Mouse (Mus musculus): Measurements from ENCODE around the gene Tcf12. TPM values are rescaled to one million over a fixed set of nuclear protein-coding genes. Genes with fewer than 3 reads are reported as not detected.

Gene Tcf12
- polyA plus RNA-seq, 1 experiment from 2014 or later: 43.6 TPM

DNA sequence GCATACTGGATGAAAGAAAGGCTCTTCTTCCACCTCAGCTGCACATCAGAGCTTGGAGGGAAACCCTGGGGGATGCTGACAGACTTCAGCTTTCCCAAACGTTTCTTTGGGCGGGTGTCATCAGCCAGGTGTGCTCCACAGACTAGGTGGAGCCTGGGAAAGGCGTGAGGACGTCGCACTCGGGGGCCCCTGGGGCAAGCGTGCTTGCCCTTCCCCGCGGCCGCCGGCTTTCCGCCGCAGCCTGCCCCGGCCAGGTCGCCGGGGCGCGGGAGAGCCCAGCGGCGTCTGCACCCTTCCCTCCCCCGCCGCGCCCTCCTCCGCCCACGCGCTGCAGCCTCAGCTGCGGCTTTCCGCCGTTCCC is 21.0 kb upstream of the Tcf12 start:
- no peak for ATAC-seq
- Histone ChIP-seq H3K9me3 (replicated peaks; ENCODE audit: control insufficient read depth, low read length, poor library complexity, severe bottlenecking) (no peaks in the 10 kb centered on the region), H3K27ac (ENCODE audit: low read length) (peak overlapping the region; percentile 92), H3K4me2 (ENCODE audit: low read length) (peak overlapping the region; percentile 91), H3K36me3 (ENCODE audit: control insufficient read depth, insufficient read depth, low read length) (no peaks in the 10 kb centered on the region), H3K9ac (ENCODE audit: low read depth, low read length) (peak overlapping the region; percentile 94), H3K27me3 (ENCODE audit: control insufficient read depth, insufficient read depth, low read depth, low read length) (no peaks in the 10 kb centered on the region), H3K4me1 (ENCODE audit: control insufficient read depth, insufficient read depth, low read length) (peaks cover 12% of the 10 kb centered on the region), H3K4me3 (ENCODE audit: low read depth, low read length) (peak overlapping the region; percentile 81)
- WGBS: 0% methylated on average over 27 of the region's 29 CpGs

DNA sequence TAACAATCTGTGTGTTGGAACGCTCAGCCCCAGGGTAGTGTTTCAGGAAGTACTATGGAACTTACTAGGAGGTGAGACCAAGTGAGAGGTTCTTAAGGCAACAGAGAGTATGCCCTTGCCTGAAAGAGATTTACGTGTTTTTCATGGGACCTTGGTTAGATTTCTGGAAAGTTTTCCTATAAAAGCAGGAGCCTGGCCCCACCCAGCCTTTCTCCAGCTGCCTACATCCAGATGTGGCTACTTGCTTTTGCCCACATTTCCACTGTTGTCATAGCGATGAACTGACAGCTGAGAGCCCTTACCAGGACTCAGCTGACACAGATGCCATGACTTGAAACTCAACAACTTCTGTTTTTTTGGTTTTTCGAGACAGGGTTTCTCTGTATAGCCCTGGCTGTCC is 18.2 kb upstream of the Tcf12 start:
- H3K9me3 ChIP-seq (replicated peaks; ENCODE audit: control insufficient read depth, low read length, poor library complexity, severe bottlenecking): no peaks in the 10 kb centered on the region
- H3K4me1 ChIP-seq (ENCODE audit: control insufficient read depth, insufficient read depth, low read length): peaks cover 12% of the 10 kb centered on the region
- H3K4me2 ChIP-seq (ENCODE audit: low read length): no peak overlapping the region
- H3K9ac ChIP-seq (ENCODE audit: low read depth, low read length): no peak overlapping the region
- H3K27ac ChIP-seq (ENCODE audit: low read length): no peak overlapping the region
- no peaks in the 10 kb centered on the region for H3K27me3 ChIP-seq (ENCODE audit: control insufficient read depth, insufficient read depth, low read depth, low read length)
- 91% methylated on average over 4 of the region's 4 CpGs for WGBS
- ATAC-seq: no peak
- no peaks in the 10 kb centered on the region for H3K36me3 ChIP-seq (ENCODE audit: control insufficient read depth, insufficient read depth, low read length)
- no peak overlapping the region for H3K4me3 ChIP-seq (ENCODE audit: low read depth, low read length)

DNA sequence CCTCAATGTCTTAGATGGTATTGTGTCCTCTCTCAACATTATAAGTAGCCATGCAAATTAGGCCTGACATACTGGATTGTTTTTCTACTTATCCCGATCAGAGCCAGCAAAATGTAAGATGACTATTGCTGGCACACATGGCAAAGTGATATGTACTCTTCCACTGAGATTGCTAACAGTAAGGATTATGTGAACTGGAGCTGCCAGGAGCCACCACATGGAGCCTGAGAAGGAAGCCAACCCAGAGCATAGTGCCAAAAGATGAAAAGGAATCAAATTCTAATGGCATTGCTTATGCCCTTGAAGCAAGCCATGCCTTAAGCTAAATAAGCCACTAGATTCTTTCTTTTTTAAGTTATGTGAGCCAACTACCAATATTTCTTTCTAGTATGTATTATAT is 13.8 kb upstream of the Tcf12 start:
- no peak overlapping the region for H3K27ac ChIP-seq (ENCODE audit: low read length)
- H3K4me3 ChIP-seq (ENCODE audit: low read depth, low read length): no peak overlapping the region
- H3K9me3 ChIP-seq (replicated peaks; ENCODE audit: control insufficient read depth, low read length, poor library complexity, severe bottlenecking): no peaks in the 10 kb centered on the region
- ATAC-seq: no peak
- 86% methylated on average over 1 of the region's 1 CpGs for WGBS
- no peak overlapping the region for H3K9ac ChIP-seq (ENCODE audit: low read depth, low read length)
- H3K27me3 ChIP-seq (ENCODE audit: control insufficient read depth, insufficient read depth, low read depth, low read length): no peaks in the 10 kb centered on the region
- H3K4me2 ChIP-seq (ENCODE audit: low read length): no peak overlapping the region
- no peaks in the 10 kb centered on the region for H3K36me3 ChIP-seq (ENCODE audit: control insufficient read depth, insufficient read depth, low read length)
- no peaks in the 10 kb centered on the region for H3K4me1 ChIP-seq (ENCODE audit: control insufficient read depth, insufficient read depth, low read length)

DNA sequence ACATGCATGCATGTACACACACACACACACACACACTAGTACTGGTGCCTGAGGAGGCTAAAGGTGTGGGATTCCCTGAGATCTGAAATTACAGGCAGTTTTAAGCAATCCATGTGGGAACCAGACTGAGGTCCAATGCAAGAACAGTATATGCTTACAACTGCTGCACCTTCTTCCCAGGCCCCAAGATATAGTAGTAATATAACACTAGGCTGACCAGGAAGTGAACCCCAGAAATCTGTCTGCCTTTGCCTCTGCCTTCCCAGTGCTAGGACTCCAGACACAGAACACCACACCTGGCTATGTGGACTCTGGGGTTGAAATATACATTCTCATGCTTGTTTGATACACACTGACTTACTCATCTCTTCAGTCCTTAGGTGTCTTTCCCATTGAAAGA is 6.8 kb upstream of the Tcf12 start:
- no peak overlapping the region for H3K4me3 ChIP-seq (ENCODE audit: low read depth, low read length)
- H3K9me3 ChIP-seq (replicated peaks; ENCODE audit: control insufficient read depth, low read length, poor library complexity, severe bottlenecking): no peaks in the 10 kb centered on the region
- no peaks in the 10 kb centered on the region for H3K36me3 ChIP-seq (ENCODE audit: control insufficient read depth, insufficient read depth, low read length)
- no peak for ATAC-seq
- H3K27ac ChIP-seq (ENCODE audit: low read length): no peak overlapping the region
- no peaks in the 10 kb centered on the region for H3K4me1 ChIP-seq (ENCODE audit: control insufficient read depth, insufficient read depth, low read length)
- no peak overlapping the region for H3K9ac ChIP-seq (ENCODE audit: low read depth, low read length)
- no peaks in the 10 kb centered on the region for H3K27me3 ChIP-seq (ENCODE audit: control insufficient read depth, insufficient read depth, low read depth, low read length)
- no peak overlapping the region for H3K4me2 ChIP-seq (ENCODE audit: low read length)

DNA sequence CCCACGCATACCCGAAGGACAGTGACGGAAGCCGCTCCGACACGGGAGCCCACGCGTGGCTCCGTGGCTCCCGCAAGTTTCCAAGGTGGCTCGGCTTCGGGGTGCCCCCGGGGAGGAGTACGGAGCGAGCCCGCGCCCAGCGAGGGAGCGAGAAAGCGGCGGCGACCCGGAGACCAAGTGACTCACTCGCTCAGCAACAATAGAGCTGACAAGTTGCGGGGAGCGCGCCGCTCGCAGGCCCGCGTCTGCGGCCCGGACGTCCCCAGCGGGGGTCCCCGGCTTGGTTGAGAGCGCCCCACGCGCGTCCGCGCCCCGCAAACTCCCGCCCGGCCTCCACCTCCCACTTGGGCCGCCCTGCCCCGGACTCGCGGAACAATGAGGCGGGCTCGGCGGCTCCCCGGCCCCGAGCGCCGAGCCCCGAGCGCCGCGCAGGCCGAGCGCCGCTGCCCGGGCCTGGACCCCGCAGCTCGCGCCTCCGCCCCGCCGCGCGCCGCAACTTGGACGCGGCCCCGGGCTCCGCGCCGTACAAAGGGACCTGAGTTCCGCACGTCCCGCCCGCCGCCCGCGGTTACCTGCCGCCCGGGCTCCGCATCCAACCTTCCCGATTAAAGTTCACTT is 558 bp downstream of the Tcf12 start:
- peak; percentile 85 for ATAC-seq
- Histone ChIP-seq H3K27ac (ENCODE audit: low read length) (peak overlapping the region; percentile 94), H3K9ac (ENCODE audit: low read depth, low read length) (peak overlapping the region; percentile 96), H3K9me3 (replicated peaks; ENCODE audit: control insufficient read depth, low read length, poor library complexity, severe bottlenecking) (no peaks in the 10 kb centered on the region), H3K4me1 (ENCODE audit: control insufficient read depth, insufficient read depth, low read length) (peaks cover 21% of the 10 kb centered on the region), H3K27me3 (ENCODE audit: control insufficient read depth, insufficient read depth, low read depth, low read length) (no peaks in the 10 kb centered on the region), H3K4me2 (ENCODE audit: low read length) (peak overlapping the region; percentile 79), H3K4me3 (ENCODE audit: low read depth, low read length) (peak overlapping the region; percentile 68), H3K36me3 (ENCODE audit: control insufficient read depth, insufficient read depth, low read length) (no peaks in the 10 kb centered on the region)
- under 1% methylated on average over 77 of the region's 90 CpGs for WGBS

DNA sequence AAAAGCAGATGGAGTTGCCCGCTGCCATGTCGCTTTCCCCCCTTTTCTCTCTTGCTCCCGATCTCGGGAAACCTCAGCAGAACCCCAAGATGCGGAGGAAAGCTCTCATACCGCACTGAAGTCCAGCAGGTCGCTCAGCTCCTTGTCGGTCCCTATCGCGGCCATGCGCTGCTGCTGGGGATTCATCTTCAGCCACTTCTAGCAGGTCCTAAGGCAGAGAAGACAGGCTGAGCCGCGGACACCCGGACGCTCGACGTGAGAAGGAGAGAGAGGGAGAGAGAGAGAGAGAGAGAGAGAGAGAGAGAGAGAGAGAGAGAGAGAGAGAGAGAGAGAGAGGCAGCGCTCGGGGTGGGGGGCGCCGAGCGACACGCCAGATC is 1.1 kb downstream of the Tcf12 start:
- no peaks in the 10 kb centered on the region for H3K36me3 ChIP-seq (ENCODE audit: control insufficient read depth, insufficient read depth, low read length)
- peak overlapping the region; percentile 94 for H3K27ac ChIP-seq (ENCODE audit: low read length)
- peak overlapping the region; percentile 68 for H3K4me3 ChIP-seq (ENCODE audit: low read depth, low read length)
- WGBS: under 1% methylated on average over 18 of the region's 23 CpGs
- H3K4me2 ChIP-seq (ENCODE audit: low read length): peak overlapping the region; percentile 79
- no peaks in the 10 kb centered on the region for H3K27me3 ChIP-seq (ENCODE audit: control insufficient read depth, insufficient read depth, low read depth, low read length)
- no peaks in the 10 kb centered on the region for H3K9me3 ChIP-seq (replicated peaks; ENCODE audit: control insufficient read depth, low read length, poor library complexity, severe bottlenecking)
- peak; percentile 18; the same call in 1 of the 2 replicates for ATAC-seq
- peak overlapping the region; percentile 96 for H3K9ac ChIP-seq (ENCODE audit: low read depth, low read length)
- peaks cover 21% of the 10 kb centered on the region for H3K4me1 ChIP-seq (ENCODE audit: control insufficient read depth, insufficient read depth, low read length)

DNA sequence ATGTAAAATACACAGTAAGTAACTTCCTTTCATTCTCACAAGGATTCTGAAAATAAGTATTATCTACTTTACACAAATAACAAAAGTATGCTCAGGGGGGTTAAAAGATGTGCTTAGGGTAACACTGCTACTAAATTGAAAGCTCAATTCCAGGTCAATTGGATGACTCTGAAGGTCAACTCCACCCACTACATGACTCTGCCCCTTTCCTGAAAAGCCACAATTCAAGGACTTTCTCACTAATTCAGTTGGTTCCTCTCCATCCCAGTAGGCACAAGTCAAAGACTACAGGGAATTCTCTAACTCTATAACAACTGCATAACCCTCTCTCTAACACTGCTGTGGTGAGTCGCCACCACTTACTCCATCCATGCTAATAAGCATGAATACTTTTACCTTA is 8.2 kb downstream of the Tcf12 start:
- no peak for ATAC-seq
- H3K4me1 ChIP-seq (ENCODE audit: control insufficient read depth, insufficient read depth, low read length): peaks cover 5% of the 10 kb centered on the region
- no peak overlapping the region for H3K4me2 ChIP-seq (ENCODE audit: low read length)
- 0 out of 2 replicates have a peak, but pooled peaks cover 2% of the 10 kb centered on the region for H3K36me3 ChIP-seq (ENCODE audit: control insufficient read depth, insufficient read depth, low read length)
- no peak overlapping the region for H3K27ac ChIP-seq (ENCODE audit: low read length)
- no peaks in the 10 kb centered on the region for H3K9me3 ChIP-seq (replicated peaks; ENCODE audit: control insufficient read depth, low read length, poor library complexity, severe bottlenecking)
- WGBS: 93% methylated on average over 1 of the region's 1 CpGs
- no peak overlapping the region for H3K9ac ChIP-seq (ENCODE audit: low read depth, low read length)
- no peak overlapping the region for H3K4me3 ChIP-seq (ENCODE audit: low read depth, low read length)
- H3K27me3 ChIP-seq (ENCODE audit: control insufficient read depth, insufficient read depth, low read depth, low read length): no peaks in the 10 kb centered on the region

DNA sequence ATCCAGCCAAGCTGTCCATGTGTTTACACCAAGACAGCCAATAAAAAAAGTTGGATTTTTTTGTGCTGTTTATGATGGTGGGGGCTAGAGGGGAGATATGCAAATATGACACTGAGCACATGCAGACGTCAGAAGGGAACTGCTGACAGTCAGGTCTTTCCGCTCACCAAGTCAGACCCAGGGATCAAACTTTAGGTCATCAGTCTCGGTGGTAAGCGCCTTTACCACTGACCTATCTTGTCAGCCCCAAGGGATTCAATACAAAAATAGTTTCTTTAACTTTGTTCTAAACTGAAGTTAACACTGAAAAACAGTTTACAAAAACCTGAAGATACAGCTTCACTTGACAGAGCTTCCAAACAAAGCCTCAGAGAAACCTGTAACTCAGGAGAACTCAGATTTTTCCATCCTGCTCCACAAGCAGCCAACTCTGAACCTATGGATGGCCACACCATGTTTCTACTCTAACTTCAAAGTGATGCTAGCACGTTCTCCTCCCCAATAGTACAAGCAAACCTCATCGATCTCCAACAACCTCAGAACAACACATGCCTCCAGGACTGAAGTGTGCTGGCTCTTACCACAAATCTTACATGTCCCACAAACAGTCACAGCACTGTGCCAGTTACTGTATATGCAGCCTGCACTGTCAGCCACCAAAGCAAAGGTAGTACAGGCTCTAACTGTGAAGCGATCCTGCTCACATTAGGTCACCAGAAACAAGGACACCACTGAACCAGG is 11.6 kb downstream of the Tcf12 start:
- WGBS: 82% methylated on average over 7 of the region's 7 CpGs
- Histone ChIP-seq H3K9ac (ENCODE audit: low read depth, low read length) (no peak overlapping the region), H3K4me2 (ENCODE audit: low read length) (no peak overlapping the region), H3K27ac (ENCODE audit: low read length) (no peak overlapping the region), H3K27me3 (ENCODE audit: control insufficient read depth, insufficient read depth, low read depth, low read length) (no peaks in the 10 kb centered on the region), H3K36me3 (ENCODE audit: control insufficient read depth, insufficient read depth, low read length) (0 out of 2 replicates have a peak, but pooled peaks cover 2% of the 10 kb centered on the region), H3K4me1 (ENCODE audit: control insufficient read depth, insufficient read depth, low read length) (no peaks in the 10 kb centered on the region), H3K4me3 (ENCODE audit: low read depth, low read length) (no peak overlapping the region), H3K9me3 (replicated peaks; ENCODE audit: control insufficient read depth, low read length, poor library complexity, severe bottlenecking) (no peaks in the 10 kb centered on the region)
- ATAC-seq: no peak

DNA sequence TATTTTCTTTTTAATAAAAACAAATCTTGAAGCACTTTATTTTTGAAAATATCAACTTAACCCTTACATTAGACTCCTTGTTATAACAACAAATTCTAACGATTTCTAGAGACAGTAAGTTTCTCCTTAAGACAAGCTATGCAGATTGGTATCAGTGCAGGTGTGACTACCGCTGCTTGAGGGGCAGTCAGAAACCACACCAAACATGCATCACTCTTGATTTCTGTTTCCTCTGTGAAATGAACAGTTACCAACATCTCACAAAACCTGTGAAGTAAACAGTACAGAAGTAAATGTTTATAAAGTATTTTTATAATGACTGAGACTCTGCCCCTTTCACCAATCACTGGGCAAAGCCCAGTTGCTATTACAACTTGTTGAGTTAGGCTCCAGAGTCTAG is 13.6 kb downstream of the Tcf12 start:
- H3K27me3 ChIP-seq (ENCODE audit: control insufficient read depth, insufficient read depth, low read depth, low read length): no peaks in the 10 kb centered on the region
- H3K9me3 ChIP-seq (replicated peaks; ENCODE audit: control insufficient read depth, low read length, poor library complexity, severe bottlenecking): no peaks in the 10 kb centered on the region
- H3K36me3 ChIP-seq (ENCODE audit: control insufficient read depth, insufficient read depth, low read length): 0 out of 2 replicates have a peak, but pooled peaks cover 2% of the 10 kb centered on the region
- 96% methylated on average over 2 of the region's 2 CpGs for WGBS
- ATAC-seq: no peak
- H3K9ac ChIP-seq (ENCODE audit: low read depth, low read length): no peak overlapping the region
- no peak overlapping the region for H3K27ac ChIP-seq (ENCODE audit: low read length)
- no peak overlapping the region for H3K4me2 ChIP-seq (ENCODE audit: low read length)
- no peaks in the 10 kb centered on the region for H3K4me1 ChIP-seq (ENCODE audit: control insufficient read depth, insufficient read depth, low read length)
- no peak overlapping the region for H3K4me3 ChIP-seq (ENCODE audit: low read depth, low read length)
